25 mouse cellular contexts compared by ENCODE assay signal in the genomic region with DNA sequence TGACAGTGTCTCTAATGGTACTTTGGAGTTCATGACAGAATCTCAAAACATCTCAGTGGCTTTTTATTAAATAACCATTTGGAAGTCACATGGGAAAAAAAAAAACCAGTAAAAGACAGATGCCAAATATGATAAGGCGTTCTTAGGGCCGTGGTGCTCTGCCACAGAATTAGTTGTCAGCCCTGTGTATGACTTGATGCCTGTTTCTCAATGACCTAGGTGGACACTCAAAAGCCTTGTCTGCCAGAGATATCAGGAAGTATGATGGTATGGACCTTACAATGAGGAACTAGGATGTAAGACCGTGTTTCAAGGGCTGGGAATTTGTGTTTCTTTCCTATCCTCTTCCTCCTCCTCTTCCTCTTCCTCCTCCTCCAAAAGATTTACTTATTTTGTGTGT.
DNase-seq lines count a peak whose midpoint lies in the region; ATAC-seq lines count a peak whose summit lies in the region.
"Had no signal": no experiment of that assay in that cellular context is flagged by ENCODE, and none has a peak within 500 bp of the region (broad histone marks: within the 10 kb centered on the region; RNA-seq: fewer than 3 reads in every experiment).

No protein-coding gene starts in this region.

- DNase-seq in midbrain, embryonic 11.5 days (ENCODE audit: low spot score, missing footprints), result peak; percentile 17
- DNase-seq in MN1 (ENCODE audit: low spot score), result no peak
- DNase-seq in frontal cortex, postnatal 10 days (ENCODE audit: low spot score in 2 of 2), result no peak
- DNase-seq: adrenal gland, adult 2 months; adrenal gland, postnatal 14 days; adrenal gland, postnatal 36 days; B cell, adult 2 months; cerebellum, adult 11-12 months; cerebellum, adult 2 months; cerebellum, adult 9-10 months; cerebellum, postnatal 10 days; cerebellum, postnatal 25 days; embryo, embryonic 11 days had no signal

- H3K4me3 ChIP-seq in midbrain, embryonic 11.5 days (ENCODE audit: low read depth, low read length), result no peak overlapping the region
- H3K4me3 ChIP-seq in midbrain, embryonic 13.5 days (replicated peaks), result no peak overlapping the region
- H3K4me3 ChIP-seq: embryonic facial prominence, embryonic 13.5 days; embryonic facial prominence, embryonic 15.5 days; erythroblast, embryonic 14.5 days; forebrain, embryonic 10.5 days; forebrain, embryonic 12.5 days had no signal

- ATAC-seq in midbrain, embryonic 11.5 days (ENCODE audit: low FRiP score), result no peak
- ATAC-seq in midbrain, embryonic 13.5 days, result no peak
- ATAC-seq in common myeloid progenitor, adult 5-6 weeks (replicated peaks; ENCODE audit: low read depth, poor library complexity, severe bottlenecking), result 0 out of 2 replicates have a peak, but pooled peaks have one; percentile 36
- ATAC-seq: CD4-positive, CD25-positive, alpha-beta regulatory T cell, adult 4 months; forebrain, embryonic 14.5 days; forebrain, embryonic 16.5 days had no signal

- H3K9ac ChIP-seq in midbrain, embryonic 11.5 days (ENCODE audit: low read length), result no peak overlapping the region
- no peak overlapping the region for H3K9ac ChIP-seq in midbrain, embryonic 13.5 days (replicated peaks)
- H3K9ac ChIP-seq: embryonic facial prominence, embryonic 13.5 days; embryonic facial prominence, embryonic 15.5 days; forebrain, embryonic 12.5 days had no signal

- H3K9me3 ChIP-seq in midbrain, embryonic 11.5 days (ENCODE audit: control insufficient read depth, low read length), result no peaks in the 10 kb centered on the region; the same call in 1 of the 2 replicates
- H3K9me3 ChIP-seq in midbrain, embryonic 13.5 days, result peaks cover 10% of the 10 kb centered on the region; the same call in 1 of the 2 replicates
- H3K9me3 ChIP-seq: embryonic facial prominence, embryonic 15.5 days had no signal

- H3K4me1 ChIP-seq in midbrain, embryonic 11.5 days (ENCODE audit: control insufficient read depth, insufficient read depth, low read length), result no peaks in the 10 kb centered on the region
- no peaks in the 10 kb centered on the region for H3K4me1 ChIP-seq in midbrain, embryonic 13.5 days (replicated peaks)
- H3K4me1 ChIP-seq: embryonic facial prominence, embryonic 15.5 days; forebrain, embryonic 10.5 days; forebrain, embryonic 12.5 days had no signal

- WGBS in midbrain, embryonic 11.5 days, result 86% methylated on average over 3 of the region's 3 CpGs
- WGBS in midbrain, embryonic 13.5 days, result 85% methylated on average over 3 of the region's 3 CpGs

- no peaks in the 10 kb centered on the region for H3K27me3 ChIP-seq in midbrain, embryonic 11.5 days (ENCODE audit: control insufficient read depth, insufficient read depth, low read length)
- H3K27me3 ChIP-seq in midbrain, embryonic 13.5 days, result no peaks in the 10 kb centered on the region
- H3K27me3 ChIP-seq: CH12.LX; embryonic facial prominence, embryonic 13.5 days; embryonic facial prominence, embryonic 15.5 days; forebrain, embryonic 12.5 days had no signal

- no peaks in the 10 kb centered on the region for H3K36me3 ChIP-seq in midbrain, embryonic 11.5 days (ENCODE audit: control insufficient read depth, insufficient read depth, low read length)
- no peaks in the 10 kb centered on the region for H3K36me3 ChIP-seq in midbrain, embryonic 13.5 days
- H3K36me3 ChIP-seq: embryonic facial prominence, embryonic 13.5 days; embryonic facial prominence, embryonic 15.5 days; forebrain, embryonic 10.5 days; forebrain, embryonic 12.5 days; G1E had no signal

- H3K27ac ChIP-seq in midbrain, embryonic 11.5 days (ENCODE audit: low read depth, low read length), result no peak overlapping the region
- H3K27ac ChIP-seq in midbrain, embryonic 13.5 days, result no peak overlapping the region
- H3K27ac ChIP-seq: embryonic facial prominence, embryonic 13.5 days; embryonic facial prominence, embryonic 15.5 days; forebrain, embryonic 10.5 days; forebrain, embryonic 12.5 days had no signal

- no peak overlapping the region for H3K4me2 ChIP-seq in midbrain, embryonic 11.5 days
- no peak overlapping the region for H3K4me2 ChIP-seq in midbrain, embryonic 13.5 days (replicated peaks)
- H3K4me2 ChIP-seq: embryonic facial prominence, embryonic 13.5 days; embryonic facial prominence, embryonic 15.5 days; forebrain, embryonic 12.5 days had no signal
